ENCODE assay signal across 22 mouse cellular contexts in genomic region chr7:54734861-54735260, GRCm38 (mm10).
DNase-seq lines count a peak whose midpoint lies in the region; ATAC-seq and TF ChIP-seq lines count a peak whose summit lies in the region.
"Had no signal": no experiment of that assay in that cellular context is flagged by ENCODE, and none has a peak within 500 bp of the region (broad histone marks: within the 10 kb centered on the region; RNA-seq: fewer than 3 reads in every experiment).

No protein-coding gene starts in this region.

- no peak overlapping the region for H3K4me2 ChIP-seq in hindbrain, postnatal 0 days (ENCODE audit: low read depth, low read length)
- H3K4me2 ChIP-seq in hindbrain, embryonic 13.5 days: no peak overlapping the region
- H3K4me2 ChIP-seq: heart, embryonic 12.5 days; neural tube, embryonic 15.5 days had no signal

- peak; percentile 45; the same call in 1 of the 2 replicates for ATAC-seq in hindbrain, postnatal 0 days
- no peak for ATAC-seq in hindbrain, embryonic 13.5 days (ENCODE audit: low FRiP score)
- ATAC-seq: inflammation-experienced regulatory T-cells, adult 6 months; midbrain, embryonic 16.5 days had no signal

- no peak overlapping the region for H3K4me3 ChIP-seq in hindbrain, postnatal 0 days (ENCODE audit: low read length)
- H3K4me3 ChIP-seq in hindbrain, embryonic 13.5 days: no peak overlapping the region
- H3K4me3 ChIP-seq in limb, embryonic 10.5 days: no peak overlapping the region
- H3K4me3 ChIP-seq: heart, embryonic 12.5 days; hindbrain, embryonic 10.5 days; neural tube, embryonic 15.5 days had no signal

- H3K4me1 ChIP-seq in hindbrain, postnatal 0 days (ENCODE audit: insufficient read depth, low read length): no peaks in the 10 kb centered on the region
- H3K4me1 ChIP-seq in hindbrain, embryonic 13.5 days (replicated peaks): no peaks in the 10 kb centered on the region
- no peaks in the 10 kb centered on the region for H3K4me1 ChIP-seq in limb, embryonic 10.5 days
- H3K4me1 ChIP-seq: heart, embryonic 12.5 days; hindbrain, embryonic 10.5 days; neural tube, embryonic 15.5 days had no signal

- intact Hi-C loops in left cerebral cortex, postnatal 4 days (cut with DNase I): no loop called here

- H3K9me3 ChIP-seq in hindbrain, postnatal 0 days (ENCODE audit: low read length): no peaks in the 10 kb centered on the region
- H3K9me3 ChIP-seq in hindbrain, embryonic 13.5 days: no peaks in the 10 kb centered on the region
- H3K9me3 ChIP-seq in limb, embryonic 10.5 days (replicated peaks): no peaks in the 10 kb centered on the region
- H3K9me3 ChIP-seq: G1E; heart, embryonic 12.5 days; hindbrain, embryonic 10.5 days; neural tube, embryonic 15.5 days had no signal

- WGBS in hindbrain, postnatal 0 days: 51% methylated on average over 2 of the region's 2 CpGs
- WGBS in hindbrain, embryonic 13.5 days: 89% methylated on average over 2 of the region's 2 CpGs
- 85% methylated on average over 2 of the region's 2 CpGs for WGBS in limb, embryonic 10.5 days

- no peaks in the 10 kb centered on the region for H3K27me3 ChIP-seq in hindbrain, postnatal 0 days (ENCODE audit: insufficient read depth, low read length)
- no peaks in the 10 kb centered on the region for H3K27me3 ChIP-seq in hindbrain, embryonic 13.5 days
- H3K27me3 ChIP-seq in limb, embryonic 10.5 days (ENCODE audit: low read depth, poor library complexity, severe bottlenecking): no peaks in the 10 kb centered on the region
- H3K27me3 ChIP-seq: CH12.LX; heart, embryonic 12.5 days; neural tube, embryonic 15.5 days had no signal

- H3K36me3 ChIP-seq in hindbrain, postnatal 0 days (ENCODE audit: insufficient read depth, low read length): no peaks in the 10 kb centered on the region
- H3K36me3 ChIP-seq in hindbrain, embryonic 13.5 days: no peaks in the 10 kb centered on the region
- no peaks in the 10 kb centered on the region for H3K36me3 ChIP-seq in limb, embryonic 10.5 days
- H3K36me3 ChIP-seq: G1E; heart, embryonic 12.5 days; hindbrain, embryonic 10.5 days; neural tube, embryonic 15.5 days had no signal

- no peak overlapping the region for H3K27ac ChIP-seq in hindbrain, postnatal 0 days
- no peak overlapping the region for H3K27ac ChIP-seq in hindbrain, embryonic 13.5 days
- no peak overlapping the region for H3K27ac ChIP-seq in limb, embryonic 10.5 days
- H3K27ac ChIP-seq: hindbrain, embryonic 10.5 days; kidney, postnatal 0 days; neural tube, embryonic 15.5 days had no signal

- no peak overlapping the region for H3K9ac ChIP-seq in hindbrain, postnatal 0 days (replicated peaks; ENCODE audit: low read length)
- H3K9ac ChIP-seq in hindbrain, embryonic 13.5 days: no peak overlapping the region
- H3K9ac ChIP-seq: forebrain, postnatal 0 days; heart, embryonic 12.5 days; neural tube, embryonic 15.5 days had no signal

- no peak for TF ChIP-seq CTCF in hindbrain, postnatal 0 days (IDR thresholded peaks at IDR 0.05; ENCODE audit: low read depth)

- DNase-seq in hindbrain, postnatal 0 days (ENCODE audit: low spot score): peak; percentile 25
- peak; percentile 1 for DNase-seq in right cerebral cortex, adult 18-20 months
- no peak for DNase-seq in right cerebral cortex, postnatal 4 days
- DNase-seq in frontal cortex, postnatal 36 days (ENCODE audit: low spot score in 2 of 2): peak; percentile 4 to 9
- peak; percentile 31 for DNase-seq in left cerebral cortex, postnatal 4 days
- DNase-seq in kidney, postnatal 14 days: no peak
- no peak for DNase-seq in limb, embryonic 10.5 days (ENCODE audit: low spot score)
- DNase-seq: adrenal gland, adult 2 months; B cell, adult 2 months; gastrocnemius, postnatal 10 days; kidney, adult 18-20 months; thymus, postnatal 14 days had no signal

Comparison
In these comparisons a context has a peak if more than half of its experiments do, and no peak if none do; other contexts are left out.
1. DNase-seq: peak in hindbrain, postnatal 0 days (single experiment), right cerebral cortex, adult 18-20 months (single experiment), frontal cortex, postnatal 36 days (2 of 2) and left cerebral cortex, postnatal 4 days (single experiment); none in right cerebral cortex, postnatal 4 days (single experiment), kidney, postnatal 14 days (single experiment) and limb, embryonic 10.5 days (single experiment).